Mouse (Mus musculus) lung, adult 2 months (tissue): ENCODE measurements around the gene Ankrd66.

Source experiments
- CTCF ChIP-seq: fragments of 200-500 bp; IDR thresholded peaks from 2 replicates; pipeline ENCODE4 v1.5.1; 2011; ENCODE audit warnings: mild to moderate bottlenecking, low read length, control low read depth; ENCODE audit not compliant: insufficient read depth
- POLR2A ChIP-seq: fragments of 200-500 bp; IDR thresholded peaks from 2 replicates; pipeline ENCODE4 v1.6.1; 2011; ENCODE audit warnings: low read depth, mild to moderate bottlenecking, control low read depth, low read length, borderline replicate concordance; ENCODE audit errors: extremely low read depth

GRCm38 (mm10) chr17:43567992-43568888 is 24.8 kb upstream of the Ankrd66 start, which contains the start of gene Pla2g7:
- TF ChIP-seq POLR2A (no peak), CTCF (no peak)
